In the genomic region with DNA sequence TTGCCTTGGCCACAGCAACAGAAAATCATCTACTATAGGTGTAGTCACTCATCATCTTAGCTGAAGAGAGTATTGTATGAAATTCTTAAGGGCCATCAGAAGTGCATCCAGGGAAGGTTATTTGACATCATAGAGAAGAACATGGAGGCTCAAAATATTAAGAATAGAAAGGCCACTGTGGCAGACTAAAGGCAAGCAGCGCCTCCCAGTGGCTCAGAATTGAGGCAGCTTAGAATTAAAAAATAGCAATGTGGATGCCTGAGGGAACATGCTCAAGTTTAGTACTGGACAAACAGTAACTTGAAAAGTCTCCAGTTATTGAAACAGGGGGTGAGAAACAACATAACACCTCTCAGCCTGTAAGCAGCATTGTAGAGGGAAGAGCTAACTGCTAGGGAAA, we compare ENCODE assay signal across 10 mouse cellular contexts.
A peak's percentile ranks its signal among the peaks of the same experiment; 100 is the strongest.
DNase-seq lines count a peak whose midpoint lies in the region; ATAC-seq and TF ChIP-seq lines count a peak whose summit lies in the region.
"Had no signal": no experiment of that assay in that cellular context is flagged by ENCODE, and none has a peak within 500 bp of the region (broad histone marks: within the 10 kb centered on the region; RNA-seq: fewer than 3 reads in every experiment).

No protein-coding gene starts in this region.

- H3K27ac ChIP-seq in forebrain, postnatal 0 days (ENCODE audit: low read depth, low read length): no peak overlapping the region
- H3K27ac ChIP-seq in forebrain, embryonic 11.5 days (ENCODE audit: low read depth, low read length): no peak overlapping the region
- H3K27ac ChIP-seq in midbrain, embryonic 14.5 days (replicated peaks; ENCODE audit: low read depth, low read length): no peak overlapping the region
- no peak overlapping the region for H3K27ac ChIP-seq in midbrain, embryonic 11.5 days (ENCODE audit: low read depth, low read length)
- H3K27ac ChIP-seq: liver, embryonic 13.5 days had no signal

- H3K9ac ChIP-seq in forebrain, postnatal 0 days: no peak overlapping the region
- no peak overlapping the region for H3K9ac ChIP-seq in forebrain, embryonic 11.5 days (ENCODE audit: low read length)
- H3K9ac ChIP-seq in midbrain, embryonic 14.5 days (replicated peaks; ENCODE audit: low read length): no peak overlapping the region
- no peak overlapping the region for H3K9ac ChIP-seq in midbrain, embryonic 11.5 days (ENCODE audit: low read length)
- H3K9ac ChIP-seq: liver, embryonic 13.5 days had no signal

- ATAC-seq in forebrain, postnatal 0 days: no peak
- no peak for ATAC-seq in forebrain, embryonic 11.5 days (replicated peaks; ENCODE audit: low FRiP score)
- no peak for ATAC-seq in midbrain, embryonic 14.5 days (ENCODE audit: low FRiP score, low TSS enrichment)
- no peak for ATAC-seq in midbrain, embryonic 11.5 days (ENCODE audit: low FRiP score)

- no peaks in the 10 kb centered on the region for H3K9me3 ChIP-seq in forebrain, postnatal 0 days (ENCODE audit: low read length)
- no peaks in the 10 kb centered on the region for H3K9me3 ChIP-seq in forebrain, embryonic 11.5 days (ENCODE audit: control insufficient read depth, low read length)
- H3K9me3 ChIP-seq in midbrain, embryonic 14.5 days (ENCODE audit: control insufficient read depth, low read length): no peaks in the 10 kb centered on the region
- no peaks in the 10 kb centered on the region for H3K9me3 ChIP-seq in midbrain, embryonic 11.5 days (ENCODE audit: control insufficient read depth, low read length)
- H3K9me3 ChIP-seq: G1E; liver, embryonic 13.5 days had no signal

- no peak for DNase-seq in forebrain, postnatal 0 days
- DNase-seq in forebrain, embryonic 11.5 days (ENCODE audit: low spot score): no peak
- DNase-seq in midbrain, embryonic 14.5 days: peak; percentile 20
- DNase-seq in midbrain, embryonic 11.5 days (ENCODE audit: low spot score, missing footprints): no peak
- DNase-seq in brain, embryonic 14.5 days (ENCODE audit: low read depth): peak; percentile 5
- DNase-seq in kidney, postnatal 14 days: peak; percentile 27
- DNase-seq in spleen, postnatal 4 days (ENCODE audit: low spot score in 2 of 2): peak; percentile 19 to 64
- DNase-seq in yolk sac, embryonic 10.5 days (ENCODE audit: low spot score): no peak
- DNase-seq: liver, embryonic 13.5 days had no signal

- peak; percentile 41 for TF ChIP-seq CTCF in forebrain, postnatal 0 days (IDR thresholded peaks at IDR 0.05; ENCODE audit: low read depth)
- peak; percentile 49; the same call in 1 of the 2 replicates for TF ChIP-seq CTCF in brain, embryonic 14.5 days (IDR thresholded peaks at IDR 0.05; ENCODE audit: borderline replicate concordance, extremely low read depth, insufficient read depth, insufficient read length)

- TF ChIP-seq POLR2A in brain, embryonic 14.5 days (IDR thresholded peaks at IDR 0.05; ENCODE audit: borderline replicate concordance, extremely low read depth, insufficient read depth, insufficient read length, poor library complexity, severe bottlenecking): no peak

- no peaks in the 10 kb centered on the region for H3K27me3 ChIP-seq in forebrain, postnatal 0 days (ENCODE audit: insufficient read depth, low read length)
- H3K27me3 ChIP-seq in forebrain, embryonic 11.5 days (ENCODE audit: control insufficient read depth, insufficient read depth, low read length): no peaks in the 10 kb centered on the region
- H3K27me3 ChIP-seq in midbrain, embryonic 14.5 days (ENCODE audit: control insufficient read depth, insufficient read depth, low read length): no peaks in the 10 kb centered on the region
- H3K27me3 ChIP-seq in midbrain, embryonic 11.5 days (ENCODE audit: control insufficient read depth, insufficient read depth, low read length): no peaks in the 10 kb centered on the region
- H3K27me3 ChIP-seq: liver, embryonic 13.5 days had no signal

- no peak overlapping the region for H3K4me3 ChIP-seq in forebrain, postnatal 0 days (ENCODE audit: low read depth, low read length)
- H3K4me3 ChIP-seq in forebrain, embryonic 11.5 days (ENCODE audit: low read depth, low read length): no peak overlapping the region
- no peak overlapping the region for H3K4me3 ChIP-seq in midbrain, embryonic 14.5 days (replicated peaks; ENCODE audit: low read depth, low read length)
- no peak overlapping the region for H3K4me3 ChIP-seq in midbrain, embryonic 11.5 days (ENCODE audit: low read depth, low read length)
- H3K4me3 ChIP-seq: liver, embryonic 13.5 days had no signal

- H3K4me2 ChIP-seq in forebrain, postnatal 0 days (ENCODE audit: low read depth): no peak overlapping the region
- H3K4me2 ChIP-seq in forebrain, embryonic 11.5 days (ENCODE audit: low read depth, low read length, severe bottlenecking): no peak overlapping the region
- no peak overlapping the region for H3K4me2 ChIP-seq in midbrain, embryonic 14.5 days (ENCODE audit: low read length)
- H3K4me2 ChIP-seq in midbrain, embryonic 11.5 days: no peak overlapping the region
- H3K4me2 ChIP-seq: liver, embryonic 13.5 days had no signal

- WGBS in forebrain, postnatal 0 days: 58% methylated on average over 1 of the region's 1 CpGs
- 67% methylated on average over 1 of the region's 1 CpGs for WGBS in forebrain, embryonic 11.5 days
- WGBS in midbrain, embryonic 14.5 days: 61% methylated on average over 1 of the region's 1 CpGs
- WGBS in midbrain, embryonic 11.5 days: 52% methylated on average over 1 of the region's 1 CpGs

- peaks cover 3% of the 10 kb centered on the region; the same call in 1 of the 2 replicates for H3K36me3 ChIP-seq in forebrain, postnatal 0 days (ENCODE audit: insufficient read depth)
- no peaks in the 10 kb centered on the region for H3K36me3 ChIP-seq in forebrain, embryonic 11.5 days (ENCODE audit: control insufficient read depth, insufficient read depth, low read length)
- H3K36me3 ChIP-seq in midbrain, embryonic 14.5 days (ENCODE audit: control insufficient read depth, insufficient read depth, low read length): no peaks in the 10 kb centered on the region
- no peaks in the 10 kb centered on the region for H3K36me3 ChIP-seq in midbrain, embryonic 11.5 days (ENCODE audit: control insufficient read depth, insufficient read depth, low read length)
- H3K36me3 ChIP-seq: liver, embryonic 13.5 days had no signal

- no peaks in the 10 kb centered on the region for H3K4me1 ChIP-seq in forebrain, postnatal 0 days (ENCODE audit: insufficient read depth)
- H3K4me1 ChIP-seq in forebrain, embryonic 11.5 days (replicated peaks; ENCODE audit: control insufficient read depth, insufficient read depth, low read length): no peaks in the 10 kb centered on the region
- no peaks in the 10 kb centered on the region for H3K4me1 ChIP-seq in midbrain, embryonic 14.5 days (ENCODE audit: control insufficient read depth, insufficient read depth, low read length)
- no peaks in the 10 kb centered on the region for H3K4me1 ChIP-seq in midbrain, embryonic 11.5 days (ENCODE audit: control insufficient read depth, insufficient read depth, low read length)
- H3K4me1 ChIP-seq: liver, embryonic 13.5 days had no signal

Comparison
In these comparisons a context has a peak if more than half of its experiments do, and no peak if none do; other contexts are left out.
1. DNase-seq: peak in midbrain, embryonic 14.5 days (single experiment), brain, embryonic 14.5 days (single experiment), kidney, postnatal 14 days (single experiment) and spleen, postnatal 4 days (2 of 2); none in forebrain, postnatal 0 days (single experiment), forebrain, embryonic 11.5 days (single experiment), midbrain, embryonic 11.5 days (single experiment) and yolk sac, embryonic 10.5 days (single experiment).